Mouse (Mus musculus): ENCODE measurements around the gene Mroh2a.

Gene Mroh2a

DNA sequence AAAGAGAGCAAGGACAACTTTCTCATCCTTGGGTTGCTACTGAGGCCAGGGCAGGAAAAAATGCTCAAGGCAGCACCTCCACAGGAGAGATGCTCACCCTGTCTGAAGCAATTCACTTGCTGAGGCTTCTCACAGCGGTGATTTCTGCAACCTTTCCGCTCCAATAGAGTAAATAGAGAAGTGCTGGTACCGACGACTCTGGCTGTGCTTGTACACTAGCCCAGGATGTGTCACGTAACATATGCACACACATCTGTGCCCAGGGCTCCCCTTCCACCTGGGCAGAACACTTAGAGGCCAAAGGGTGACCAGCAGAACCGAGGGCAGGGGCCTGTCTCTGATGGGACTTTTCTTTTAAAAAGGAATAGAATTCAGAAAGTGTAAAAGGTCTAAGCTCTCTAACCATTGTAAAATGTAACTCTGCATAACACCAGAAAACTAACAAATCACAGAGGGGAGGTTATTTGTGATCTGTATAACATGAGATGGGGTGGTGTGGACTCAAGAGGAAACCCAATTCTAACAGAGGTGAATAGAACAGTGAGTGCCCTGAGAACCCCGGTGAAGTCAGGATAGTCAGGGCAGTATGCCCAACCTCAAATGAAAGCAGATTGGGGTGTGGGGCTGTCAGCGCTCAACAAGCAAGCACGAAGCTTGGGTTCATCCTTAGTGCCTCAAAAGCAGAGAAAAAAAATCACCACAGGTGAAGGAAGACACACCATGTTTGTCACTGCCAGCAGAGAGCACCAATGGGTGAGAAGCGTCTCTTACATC is 34.0 kb downstream of the Mroh2a start:
- no peak for DNase-seq

DNA sequence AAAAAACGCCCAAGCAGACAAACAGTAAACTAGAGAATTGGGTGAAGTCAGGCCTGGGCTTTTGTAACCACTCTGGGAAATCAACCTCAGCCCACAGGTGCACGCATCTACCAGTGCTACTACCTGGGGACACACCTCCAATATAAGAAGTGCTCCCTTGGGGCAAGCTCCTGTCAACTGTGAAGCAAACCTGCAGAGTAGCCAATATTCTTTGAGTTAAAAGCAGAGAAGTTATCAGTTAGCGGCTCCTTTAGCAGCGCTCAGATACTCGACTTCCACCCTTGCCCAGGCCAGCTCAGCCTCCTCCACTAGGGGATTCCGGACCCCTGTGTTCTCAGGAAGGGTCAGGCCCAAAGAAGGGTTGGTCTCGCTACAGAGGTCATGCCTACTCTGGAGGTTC is 34.9 kb downstream of the Mroh2a start:
- no peak for DNase-seq

DNA sequence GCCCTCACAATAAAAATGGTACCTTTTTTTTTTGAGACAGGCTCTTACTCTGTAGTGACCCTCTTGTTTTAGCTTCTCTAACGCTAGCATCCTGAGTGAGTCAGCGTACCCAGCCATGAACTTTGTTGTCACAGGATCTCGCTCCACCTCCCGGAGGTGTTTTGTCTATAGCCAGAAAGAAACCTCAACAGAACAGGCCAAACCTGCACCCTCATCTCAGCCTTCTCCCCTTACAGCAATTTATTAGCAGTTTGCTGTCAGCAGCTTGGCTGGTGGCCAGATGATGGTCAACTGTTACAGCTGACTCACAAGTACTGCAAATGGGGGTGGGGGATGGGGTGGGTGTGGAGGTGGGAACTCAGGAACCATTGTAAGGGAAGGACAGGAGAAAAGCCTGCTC is 35.5 kb downstream of the Mroh2a start:
- no peak for DNase-seq

DNA sequence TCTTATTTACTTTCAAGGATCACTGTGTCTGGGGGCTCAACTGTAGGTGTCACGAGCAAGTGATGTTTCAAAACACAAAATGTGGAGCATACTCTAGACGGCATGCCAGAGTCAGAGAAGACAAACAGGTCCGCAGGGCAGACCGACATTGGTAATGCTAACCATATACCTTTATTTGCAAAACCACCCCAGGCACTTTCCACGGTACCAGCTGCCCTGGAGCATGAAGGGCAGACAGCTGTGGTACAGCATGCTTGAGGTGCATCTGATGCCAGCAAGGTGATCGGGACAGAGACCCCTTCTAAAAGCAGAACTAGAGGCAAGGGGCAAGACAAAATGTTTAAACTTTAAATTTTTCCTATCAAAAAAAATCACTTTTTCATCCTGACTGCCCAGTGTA is 36.2 kb downstream of the Mroh2a start:
- DNase-seq = no peak

DNA sequence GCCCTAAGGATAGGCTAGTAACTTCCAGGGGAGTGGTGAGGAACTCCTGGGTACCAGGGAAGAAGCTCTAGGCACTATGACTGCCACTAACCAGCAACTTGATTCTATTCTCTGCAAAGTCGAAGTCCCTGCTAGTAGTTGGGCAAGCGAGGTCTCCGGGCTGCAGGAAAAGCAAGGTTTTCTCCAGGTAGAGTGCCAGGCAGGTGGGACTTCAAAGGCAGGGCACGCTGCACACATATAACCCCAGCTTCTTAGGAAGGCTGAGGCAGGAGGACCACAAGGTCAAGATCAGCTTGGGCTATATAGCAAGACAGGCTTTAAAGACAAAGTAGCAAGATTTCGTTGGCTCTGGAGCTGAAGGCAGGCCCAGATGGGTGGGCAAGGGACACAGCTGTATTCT is 37.0 kb downstream of the Mroh2a start:
- no peak for DNase-seq

DNA sequence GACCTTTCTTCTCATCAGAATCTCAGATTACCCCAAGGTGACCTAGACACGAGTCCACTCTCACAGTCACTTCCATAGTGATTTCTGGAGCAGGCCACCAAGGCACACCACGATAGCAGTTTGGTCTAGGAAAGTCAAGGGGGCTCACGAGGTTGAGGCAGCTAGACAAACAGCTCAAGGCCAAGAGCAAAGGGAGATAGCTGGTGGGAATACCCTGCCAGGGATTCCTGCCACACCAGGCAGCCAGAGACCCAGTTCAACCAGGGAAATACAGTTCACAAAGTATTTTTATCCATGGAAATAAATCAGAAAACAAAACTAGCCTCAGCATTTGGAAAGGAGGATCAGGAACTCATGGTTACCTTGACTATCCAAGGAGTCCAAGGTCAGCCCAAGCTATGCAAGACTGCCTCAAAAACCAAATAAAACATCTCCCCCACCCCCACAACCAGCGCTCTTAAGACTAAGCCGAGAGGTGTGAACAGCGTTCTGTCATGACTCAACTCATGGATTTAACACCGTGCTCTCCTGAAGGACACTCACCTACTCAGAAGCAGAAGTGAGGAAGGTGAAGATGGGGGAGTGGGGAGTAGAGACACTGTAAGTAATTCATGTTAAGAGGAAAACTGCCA is 37.6 kb downstream of the Mroh2a start:
- no peak for DNase-seq

DNA sequence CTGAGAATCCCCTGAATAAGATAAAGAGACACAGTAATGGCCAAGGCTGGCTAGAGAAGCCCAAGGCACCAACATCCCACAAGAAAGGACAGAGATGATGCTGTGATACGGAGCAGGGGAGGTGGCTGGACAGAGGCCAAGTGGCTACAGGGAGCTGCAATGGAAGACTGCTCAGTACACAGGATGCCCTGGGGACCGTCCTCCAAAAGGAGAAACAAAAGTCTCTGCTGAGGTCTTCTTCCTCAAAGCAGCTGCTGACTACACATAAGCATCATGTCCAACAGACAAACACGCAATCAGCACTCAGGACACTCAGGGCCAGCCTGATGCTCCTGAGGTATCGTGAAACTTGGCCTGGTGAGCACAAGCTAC is 38.1 kb downstream of the Mroh2a start:
- no peak for DNase-seq

DNA sequence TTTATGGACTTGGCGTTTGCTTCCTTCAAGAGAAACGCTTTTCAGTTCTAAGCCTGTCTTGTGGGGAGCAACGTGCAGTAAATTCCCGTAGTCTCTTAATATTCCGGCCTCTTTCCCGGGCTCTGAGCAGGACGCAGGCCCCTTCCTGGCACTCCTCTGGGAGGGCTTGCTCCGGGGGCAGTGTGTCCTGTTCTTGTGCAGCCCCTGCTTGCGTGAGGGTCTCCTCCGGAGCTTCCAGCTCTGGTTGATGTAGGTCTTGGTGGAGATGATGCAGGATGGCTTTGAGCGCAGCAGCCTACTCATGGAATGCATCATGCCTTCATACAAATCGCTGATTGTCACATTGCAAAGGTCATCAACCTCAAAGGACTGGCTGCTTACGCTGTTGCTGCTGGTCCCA is 39.3 kb downstream of the Mroh2a start:
- DNase-seq = no peak

DNA sequence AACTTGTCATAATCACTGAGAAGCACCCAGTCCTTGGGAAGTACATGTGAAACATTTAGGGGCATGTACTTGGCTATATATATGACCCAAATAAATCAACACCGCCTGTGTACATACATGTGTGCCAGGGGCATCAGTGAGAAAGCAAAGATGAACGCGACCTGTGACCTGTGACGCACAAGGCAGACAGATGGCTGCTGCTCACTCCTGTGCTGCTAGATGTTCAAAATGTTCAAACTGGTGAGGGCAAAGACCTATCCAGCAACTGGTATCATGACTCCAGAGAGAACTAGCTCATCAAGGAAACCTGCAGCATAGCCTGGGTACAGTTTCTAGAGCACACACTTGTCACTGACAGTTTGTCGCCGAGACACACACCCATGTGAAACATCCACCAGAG is 40.7 kb downstream of the Mroh2a start:
- DNase-seq = no peak

DNA sequence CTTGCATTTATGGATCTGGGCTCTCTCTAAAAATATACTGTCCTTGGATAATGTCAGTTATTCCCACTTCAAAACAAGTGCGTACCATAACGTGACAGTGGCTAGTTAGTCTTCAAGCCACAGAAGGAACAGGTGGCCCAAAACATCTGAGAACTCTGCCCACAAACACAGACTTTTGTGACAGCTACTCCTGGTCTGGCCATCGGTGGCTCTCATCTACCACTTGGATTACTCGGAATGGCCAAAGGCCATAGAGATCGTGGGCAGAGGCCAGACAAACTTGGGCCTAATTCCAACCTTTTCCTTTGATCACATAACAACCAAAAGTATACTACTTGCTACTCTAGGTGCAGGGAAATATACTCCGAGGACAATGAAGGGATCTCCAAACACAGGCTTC is 41.3 kb downstream of the Mroh2a start:
- no peak for DNase-seq

DNA sequence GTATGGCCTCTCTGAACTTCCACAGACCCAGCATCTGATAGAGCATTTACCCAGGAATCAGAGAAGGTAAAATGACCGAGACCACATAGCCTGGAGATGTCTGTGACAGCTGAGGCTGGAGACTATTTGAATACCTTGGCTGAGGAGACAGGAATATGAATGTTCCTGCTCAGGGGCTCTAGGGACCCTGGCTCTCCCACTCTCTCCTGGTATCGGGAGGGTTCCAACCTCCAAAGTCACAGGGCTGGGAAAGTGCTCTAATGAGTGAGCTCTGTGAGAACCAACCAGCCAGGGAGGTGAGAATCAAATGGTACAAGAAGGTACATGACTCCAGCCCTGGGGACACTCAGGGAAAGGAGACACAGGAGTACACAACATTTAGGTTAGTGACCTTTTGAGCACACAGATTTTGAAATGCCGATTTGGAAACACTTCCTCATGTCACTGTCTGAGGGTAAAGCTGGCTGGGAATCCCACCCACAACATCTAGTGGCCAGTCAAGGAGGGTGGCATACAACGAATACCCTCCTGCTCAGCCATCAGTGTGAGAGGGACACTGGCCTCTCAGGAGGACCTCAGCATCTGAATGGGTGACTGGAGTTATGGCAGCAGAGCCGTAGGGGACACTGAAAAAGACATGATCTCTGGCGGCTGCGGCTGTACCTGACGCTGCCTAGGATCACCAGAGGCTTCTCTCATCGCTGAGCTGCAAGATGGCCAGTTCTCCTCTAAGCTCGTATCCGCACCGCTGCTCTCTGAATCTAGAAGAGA is 42.9 kb downstream of the Mroh2a start:
- DNase-seq = no peak

DNA sequence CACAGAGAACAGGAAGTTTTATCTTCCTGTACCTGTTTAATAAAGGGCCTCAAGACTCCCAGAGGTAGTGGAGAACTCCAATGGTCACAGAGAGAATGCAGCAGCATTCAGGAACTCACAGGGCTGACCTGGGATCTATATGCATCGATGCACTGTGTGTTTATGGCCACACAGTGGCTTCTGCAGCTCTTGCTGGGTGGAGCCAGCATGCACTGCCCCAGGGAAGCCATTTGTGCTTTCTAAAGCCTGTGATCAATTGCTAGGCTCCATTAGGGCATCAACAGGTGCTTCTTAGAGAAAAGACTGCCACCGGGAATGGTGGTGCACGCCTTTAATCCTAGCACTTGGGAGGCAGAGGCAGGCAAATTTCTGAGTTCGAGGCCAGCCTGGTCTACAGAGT is 46.1 kb downstream of the Mroh2a start:
- DNase-seq = no peak

DNA sequence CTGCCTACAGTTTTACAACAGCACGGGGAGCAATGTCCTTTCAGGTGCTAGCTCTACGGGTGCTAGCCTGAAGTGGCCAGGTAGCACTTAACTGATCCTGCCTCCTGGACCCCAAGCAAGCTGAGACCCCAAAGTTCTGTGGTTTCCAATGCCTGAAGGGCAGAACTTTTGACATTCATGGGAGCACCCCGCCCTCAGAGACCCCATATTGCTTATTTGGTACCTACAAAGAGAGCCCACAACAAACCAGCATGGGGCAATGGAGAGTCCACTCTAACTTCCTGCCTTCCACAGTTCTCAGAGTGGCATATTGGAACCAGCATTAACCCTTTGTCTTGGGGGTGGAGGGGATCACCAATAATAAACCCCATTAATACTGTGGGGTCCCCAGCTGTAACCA is 46.5 kb downstream of the Mroh2a start:
- no peak for DNase-seq

DNA sequence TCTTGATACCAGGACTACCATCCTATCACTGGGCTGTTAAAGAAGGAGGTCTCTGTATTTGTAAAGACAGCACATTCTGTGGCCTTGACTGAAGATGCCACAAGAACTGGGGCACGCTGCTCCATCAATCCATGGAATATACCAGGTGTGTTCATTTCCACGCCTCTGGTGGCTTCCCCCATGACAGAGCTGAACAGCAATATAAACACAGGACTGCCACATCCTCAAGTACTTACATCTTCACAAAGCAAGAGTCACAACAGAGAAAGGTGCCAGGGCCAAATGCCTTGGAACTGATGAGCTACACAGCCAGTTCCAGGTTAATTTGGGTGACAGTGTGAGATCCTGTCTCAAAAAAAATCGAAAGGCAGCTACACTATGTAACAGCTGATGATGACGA is 47.0 kb downstream of the Mroh2a start:
- DNase-seq = no peak

DNA sequence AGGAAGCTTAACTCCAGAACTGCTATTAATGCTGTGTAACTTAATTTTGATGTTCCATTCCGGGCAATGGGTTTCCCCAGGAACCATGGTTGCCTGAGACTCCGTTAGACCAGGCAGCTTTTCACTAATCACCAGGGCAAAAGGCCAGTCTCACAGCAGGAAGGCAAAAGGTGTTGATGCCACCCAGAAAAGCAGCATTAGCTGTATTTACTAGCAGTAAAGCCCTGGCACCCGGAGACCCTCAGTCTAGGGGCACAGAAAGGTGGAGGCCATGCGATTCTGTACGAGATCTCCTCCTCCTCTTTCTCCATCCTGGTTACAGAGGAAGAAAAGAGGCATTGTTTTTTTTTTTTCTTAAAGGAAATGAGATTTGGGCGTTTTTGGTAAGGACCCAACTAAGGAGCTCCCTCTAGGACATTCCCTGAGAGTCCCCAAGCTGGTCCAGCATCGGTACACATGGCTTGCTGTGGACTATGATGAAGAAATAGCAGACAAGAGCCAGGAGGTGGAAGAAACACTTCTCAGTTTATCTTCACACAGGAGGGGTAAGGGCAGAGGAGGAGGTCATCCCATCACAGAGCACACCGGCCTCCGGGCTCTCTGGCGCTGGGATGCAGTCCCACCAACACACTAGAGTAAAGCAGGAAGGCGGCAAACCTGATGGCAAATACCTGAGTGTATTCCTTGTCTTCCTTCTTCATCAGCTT is 47.7 kb downstream of the Mroh2a start:
- DNase-seq = peak in 1 of 2 experiments; percentile 39

DNA sequence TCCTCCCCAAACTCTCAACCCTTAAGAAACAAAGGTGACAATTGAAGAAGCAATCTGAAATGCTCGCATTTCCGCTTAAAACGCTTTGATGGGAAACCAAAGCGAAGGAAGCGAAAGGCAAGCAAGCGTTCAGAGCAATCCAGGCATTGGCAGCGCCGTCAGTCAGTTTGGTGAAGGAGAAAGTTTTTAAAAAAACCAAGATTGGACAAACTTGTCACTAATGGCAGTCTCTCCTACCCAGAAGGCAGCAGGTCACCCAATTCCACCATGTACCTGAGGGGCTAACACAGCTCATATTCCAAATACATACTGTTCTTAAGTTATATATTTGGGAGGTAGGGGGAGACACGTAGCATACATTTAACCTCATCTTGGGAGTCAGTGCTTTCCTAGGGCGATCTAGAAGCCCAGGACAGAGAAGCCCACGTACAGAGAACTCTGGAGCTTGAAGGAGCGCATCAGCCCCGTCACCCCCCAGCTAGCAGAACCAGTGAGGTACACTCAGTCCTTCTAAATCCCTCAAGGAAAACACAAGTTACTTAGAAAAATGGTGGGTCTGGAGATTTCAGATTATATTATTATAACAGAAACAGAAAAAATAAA is 48.4 kb downstream of the Mroh2a start:
- DNase-seq = no peak

DNA sequence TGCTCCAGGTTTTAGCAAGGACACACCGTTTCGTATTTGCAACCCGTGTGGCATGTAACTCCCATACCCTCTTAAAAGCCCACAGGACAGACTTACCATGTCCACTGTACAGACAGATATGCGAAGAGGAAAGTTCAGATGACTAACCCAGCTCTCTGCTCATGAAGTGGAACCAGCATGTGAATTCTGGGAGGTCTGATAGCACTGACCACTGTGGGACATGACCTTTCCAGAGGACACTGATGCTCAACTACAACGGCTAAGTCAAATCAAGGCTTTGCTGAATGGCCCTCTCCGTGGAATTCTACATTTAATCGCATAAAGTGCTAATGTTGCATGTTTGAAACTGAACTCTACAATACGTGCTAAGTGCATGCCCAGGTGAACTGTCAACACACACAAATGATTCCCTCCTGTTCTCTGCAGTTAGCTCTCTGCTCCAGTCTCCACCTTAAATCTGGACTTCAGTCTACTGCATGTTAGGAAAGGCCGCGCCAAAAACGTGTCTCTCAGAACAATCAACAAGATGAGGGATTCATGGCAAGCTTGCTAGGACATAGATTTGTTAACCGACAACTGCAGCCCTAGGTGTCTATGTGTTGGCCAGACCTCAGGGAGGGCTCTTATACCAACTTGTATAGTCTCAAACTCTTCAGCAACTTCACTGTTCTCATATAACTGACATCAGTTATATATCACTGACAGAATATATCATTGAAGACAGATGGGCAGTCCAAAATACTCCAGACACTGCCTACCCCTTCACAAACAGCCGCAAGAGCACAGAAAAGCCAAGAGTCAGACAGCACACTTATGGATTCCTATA is 49.1 kb downstream of the Mroh2a start:
- DNase-seq = peak in 1 of 2 experiments; percentile 20

DNA sequence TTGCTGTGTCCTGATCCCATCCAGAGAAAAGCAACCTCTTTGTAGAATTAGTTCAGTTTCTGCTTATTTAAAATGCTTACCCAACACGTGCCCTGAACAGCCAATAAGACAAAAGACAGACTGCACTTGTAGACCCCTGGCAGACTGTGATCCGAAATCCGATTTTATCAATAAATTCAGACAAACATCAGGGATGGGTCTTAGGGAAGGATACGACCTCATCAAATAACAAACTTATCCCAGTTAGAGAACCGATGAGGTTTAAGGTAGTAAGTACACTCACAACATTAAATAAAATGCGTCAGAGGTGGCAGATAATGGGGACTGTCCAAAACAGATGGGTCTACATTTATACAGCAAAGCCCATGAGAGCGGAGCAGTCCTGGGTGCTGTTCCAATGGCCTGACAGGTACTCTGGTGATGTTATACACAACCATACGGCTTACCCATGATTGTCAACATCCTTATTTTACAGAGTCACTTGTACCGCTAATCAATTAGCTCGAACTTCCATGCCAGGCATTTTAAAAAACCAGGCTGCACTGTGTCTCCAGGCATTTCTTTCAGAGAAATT is 49.8 kb downstream of the Mroh2a start:
- no peak for DNase-seq

DNA sequence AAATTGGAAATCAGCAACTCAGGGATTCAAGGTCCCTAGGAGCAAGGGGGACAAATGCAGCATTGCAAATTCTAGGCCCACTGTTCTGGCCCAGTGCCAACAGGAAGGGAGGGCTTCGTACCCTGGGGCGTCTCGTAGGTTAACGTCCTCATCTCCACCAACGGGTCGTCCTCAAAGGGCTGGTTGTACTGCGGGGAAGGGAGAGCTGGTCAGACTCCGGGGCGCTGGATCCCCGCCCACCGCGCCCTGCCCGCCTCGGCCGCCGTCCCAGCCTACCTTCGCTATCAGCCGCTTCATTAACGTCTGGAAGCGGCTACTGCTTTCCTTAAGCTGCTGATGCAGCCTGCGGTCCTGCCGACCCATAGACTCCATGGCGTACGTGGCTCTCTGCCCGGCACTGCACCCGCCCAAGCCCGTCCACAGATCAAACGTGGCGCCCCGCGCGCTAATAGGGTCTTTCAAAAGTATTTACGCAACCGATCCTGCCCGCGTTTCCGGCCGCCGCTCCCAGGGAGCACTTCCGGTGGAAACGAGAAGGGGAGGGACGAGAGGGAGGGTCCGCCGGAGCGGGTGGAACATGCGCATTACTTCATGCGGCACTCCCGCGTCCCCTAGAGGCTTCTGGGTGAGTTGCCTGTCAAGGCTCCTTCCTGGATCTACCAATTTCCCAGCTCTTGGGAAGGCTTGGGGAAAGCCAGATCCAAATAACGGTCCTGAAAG is 50.5 kb downstream of the Mroh2a start, which contains the start of the genes Hjurp and Trpm8:
Gene Hjurp (minus strand): TSS at position 536 of the 720 bp plus-strand sequence.
Gene Trpm8 (plus strand): TSS at position 564 of the 720 bp plus-strand sequence.
- peak; percentile 100 for DNase-seq

DNA sequence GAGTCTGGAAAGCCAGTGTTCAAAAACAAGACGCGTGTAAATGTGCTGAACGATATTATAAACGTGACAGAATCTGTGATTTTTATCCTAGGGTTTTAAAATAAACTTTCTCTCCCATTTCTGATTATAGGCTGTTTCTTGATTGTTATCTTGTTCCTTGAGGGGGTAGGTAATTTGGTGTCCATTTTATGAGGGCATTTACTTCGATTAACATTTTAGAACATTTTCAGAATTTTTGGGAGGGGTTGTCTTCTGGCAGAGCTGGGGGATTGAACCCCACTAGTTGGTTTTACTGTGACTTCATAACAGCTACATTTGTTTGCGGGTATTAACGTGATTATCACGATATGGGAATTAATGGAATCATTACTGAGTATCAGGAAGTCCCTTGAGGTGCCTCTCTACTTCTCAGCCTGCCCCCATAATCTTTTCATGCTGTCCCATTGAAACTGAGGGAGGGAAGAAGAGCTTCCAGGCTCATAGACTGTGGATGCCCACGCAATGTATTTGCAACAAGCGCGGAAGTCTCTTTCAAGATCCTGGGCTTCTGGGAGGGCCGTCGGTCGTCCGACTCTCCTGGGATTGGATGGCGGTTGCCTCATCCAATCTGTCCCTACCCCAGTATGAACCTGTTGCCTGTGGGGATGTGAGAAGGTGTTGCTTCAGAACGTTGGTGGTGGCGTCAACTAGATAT is 51.2 kb downstream of the Mroh2a start:
- no peak for DNase-seq

Measured in cerebellum, postnatal 36 days (tissue).